Mouse (Mus musculus) liver, adult 2 months (tissue): ENCODE measurements around the gene Ndufs7.

ENCODE experiments used
- CTCF ChIP-seq: fragments of 200-500 bp; IDR thresholded peaks from 2 replicates; pipeline ENCODE4 v1.5.1; 2011; ENCODE audit warnings: low read depth, low read length, control low read depth
- POLR2A ChIP-seq: fragments of 200-500 bp; IDR thresholded peaks from 2 replicates; pipeline ENCODE4 v1.6.1; 2011; ENCODE audit warnings: low read length, control low read depth; ENCODE audit not compliant: insufficient read depth; ENCODE audit errors: extremely low read depth

- TF ChIP-seq CTCF, result no peak
- peak; percentile 93 for TF ChIP-seq POLR2A
These were observed at the start of gene Ndufs7 for GRCm38 (mm10) chr10:80248971-80249640.
